Mouse (Mus musculus) spleen, adult 18-20 months (tissue): ENCODE data around the gene Opn3.

Experiments used
- DNase-seq, 2 experiments: peaks; one replicate each; pipeline ENCODE4 v3.0.0; 2022; ENCODE audit warnings: mixed read lengths in 2 of 2

Gene Opn3

DNA sequence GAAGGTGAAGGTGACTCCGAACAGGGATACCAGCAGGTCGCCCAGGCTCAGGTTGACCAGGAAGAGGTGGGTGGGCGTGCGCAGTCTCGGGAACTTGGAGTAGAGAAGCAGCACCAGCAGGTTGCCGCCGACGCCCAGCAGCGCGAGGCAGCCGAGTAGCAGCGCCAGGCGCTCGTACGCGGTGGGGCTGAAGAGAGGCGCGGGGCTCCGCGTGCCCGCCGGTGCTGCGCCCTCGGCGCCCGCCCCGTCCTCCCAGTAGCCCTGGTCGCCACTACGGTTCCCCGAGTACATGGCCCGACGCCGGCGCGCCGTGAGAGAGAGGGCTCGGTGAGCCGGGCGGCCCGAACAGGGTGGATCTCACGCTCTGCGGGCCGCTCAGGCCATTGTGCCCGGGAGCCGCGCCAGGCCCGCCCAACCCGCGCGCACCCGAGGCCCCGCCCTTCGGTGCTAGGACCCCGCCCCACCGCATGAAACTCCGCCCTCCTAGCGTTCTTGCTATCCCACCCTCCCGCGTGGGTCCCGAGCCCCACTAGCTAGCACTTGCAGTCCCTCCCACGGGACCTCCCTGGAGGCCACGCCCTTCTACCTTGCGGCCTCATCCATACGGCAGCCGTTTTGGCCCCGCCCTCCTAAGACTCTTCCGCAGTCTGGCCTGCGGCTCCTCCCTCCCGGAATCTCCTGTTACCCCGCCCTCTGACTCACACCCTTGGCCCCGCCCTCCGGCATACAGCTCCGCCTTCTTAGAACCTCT, at the start of gene Opn3, which contains the start of gene Chml:
Gene Opn3 (minus strand): TSS at position 531 of the 751 bp plus-strand sequence.
Gene Chml (minus strand): TSS at position 656 of the 751 bp plus-strand sequence.
- peak; percentile 99 for DNase-seq

DNA sequence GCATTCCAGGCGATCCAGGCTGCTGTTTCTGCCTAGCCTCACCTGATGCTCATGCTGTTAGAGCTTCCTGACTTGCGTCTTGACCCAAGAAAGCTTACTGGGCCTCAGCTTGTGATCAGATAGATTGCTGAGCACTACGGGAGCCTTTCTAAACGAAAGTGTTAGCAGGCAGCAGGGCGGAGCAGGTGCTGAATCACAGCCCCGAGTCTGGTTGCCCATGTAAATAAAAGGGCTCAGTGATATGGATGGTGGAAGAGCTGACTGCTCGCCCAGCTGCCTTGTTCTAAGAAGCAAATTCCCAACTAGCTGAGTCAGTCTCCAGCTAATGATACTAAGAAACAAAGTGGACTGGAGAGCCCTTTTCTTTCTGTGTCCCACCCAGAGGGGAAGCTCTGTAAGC, 33.2 kb upstream of the Opn3 start:
- no peak for DNase-seq

DNA sequence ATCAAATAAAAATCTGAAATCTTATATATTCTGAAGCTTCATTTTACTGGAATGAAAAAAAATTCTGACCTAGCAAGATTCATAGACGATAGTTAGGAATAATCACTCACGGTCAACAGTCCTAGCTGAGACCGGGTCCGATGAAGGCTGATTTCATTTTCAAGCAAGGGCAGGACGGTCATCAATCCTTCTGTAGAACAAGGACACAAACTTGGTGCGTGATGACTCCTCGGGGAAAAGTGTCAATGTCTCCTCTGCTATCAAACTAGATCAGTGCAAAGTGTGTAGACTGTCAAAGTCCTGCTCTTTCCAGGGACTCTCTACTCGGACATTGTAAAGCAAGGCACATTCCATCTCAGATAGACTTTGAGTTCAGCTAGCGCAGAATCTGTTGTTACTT, 24.3 kb upstream of the Opn3 start:
- no peak for DNase-seq

DNA sequence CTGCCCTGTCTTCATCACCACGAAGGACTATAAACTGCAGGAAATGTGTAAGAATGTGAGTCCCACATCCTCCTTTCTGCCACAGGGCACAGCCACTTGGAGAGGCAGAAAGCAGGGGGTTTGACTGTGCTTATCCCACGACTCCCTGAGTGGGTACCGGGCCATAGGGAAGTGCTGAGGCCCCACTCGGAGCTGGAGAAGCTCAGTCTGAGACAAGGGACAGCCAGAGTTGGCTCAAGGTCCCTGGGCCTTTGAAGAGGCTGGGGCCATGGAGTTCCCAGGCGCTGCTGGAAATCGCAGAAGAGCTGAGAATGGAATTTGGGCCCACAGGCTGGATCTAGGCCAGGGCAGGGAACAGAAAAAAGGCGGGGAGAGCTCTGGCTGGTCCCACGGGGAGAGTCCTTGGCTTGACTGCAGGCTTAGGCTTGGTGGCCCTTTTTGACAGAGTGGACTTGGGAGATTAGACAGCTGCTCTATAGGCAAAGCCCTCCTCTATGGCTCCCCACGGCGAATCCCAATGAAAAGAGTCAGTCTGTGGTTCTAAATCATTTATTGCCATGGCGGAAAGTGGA, 19.8 kb upstream of the Opn3 start:
- no peak for DNase-seq

DNA sequence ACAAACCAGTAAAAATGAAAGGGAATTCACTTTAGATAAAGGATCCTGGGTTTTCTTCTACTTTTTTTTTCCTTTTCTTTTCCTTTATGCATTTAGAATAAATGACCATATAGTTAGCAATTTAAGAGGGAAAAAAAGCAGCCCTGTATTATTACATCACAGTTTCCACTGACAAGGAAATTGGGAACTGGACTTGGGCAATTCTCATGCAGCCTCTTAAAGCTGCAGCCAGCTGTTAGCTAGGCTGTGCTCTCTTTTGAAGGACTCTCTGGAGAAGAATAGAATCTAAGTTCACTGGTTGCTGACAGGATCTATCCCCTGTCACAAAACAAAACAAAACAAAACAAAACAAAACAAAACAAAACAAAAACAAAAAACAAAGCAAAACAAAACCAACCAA, 15.4 kb upstream of the Opn3 start:
- no peak for DNase-seq

DNA sequence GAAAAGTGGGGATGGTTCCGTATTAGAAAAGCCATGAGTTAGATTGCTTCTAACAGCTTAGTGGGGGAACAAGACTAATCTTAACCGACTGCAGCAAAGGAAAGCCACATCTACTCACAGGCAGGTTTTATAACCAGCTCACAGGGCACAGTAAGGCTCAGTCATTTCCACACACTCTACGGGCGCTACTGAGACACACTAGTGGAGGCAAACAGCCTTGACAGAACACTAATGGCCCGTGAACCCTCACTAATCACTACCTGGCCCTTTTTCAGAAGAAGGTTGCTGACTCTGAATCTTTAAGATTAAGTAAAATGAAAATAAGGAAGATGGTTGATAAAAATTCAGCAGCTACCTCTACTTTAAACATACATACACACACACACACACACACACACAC, 15.0 kb upstream of the Opn3 start:
- no peak for DNase-seq

DNA sequence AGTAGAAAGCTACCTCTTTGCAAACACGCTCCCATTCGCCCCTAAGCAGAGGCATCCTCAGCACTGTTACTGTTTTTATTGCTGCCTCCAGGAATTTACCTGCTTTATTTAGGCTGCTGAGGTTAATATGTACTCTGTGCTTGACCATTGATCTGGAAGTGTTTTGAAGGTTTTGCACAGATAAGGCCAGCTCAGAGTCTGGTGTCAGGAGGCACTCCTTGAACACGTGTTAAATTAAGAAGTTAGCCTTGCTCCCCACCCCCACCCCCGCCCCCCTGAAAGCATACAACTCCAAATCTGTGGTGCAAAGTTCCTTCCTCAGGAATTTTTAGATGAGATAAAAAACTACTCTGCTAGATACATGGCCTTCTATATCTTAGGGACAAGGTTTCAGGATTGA, 8.6 kb upstream of the Opn3 start:
- no peak for DNase-seq

DNA sequence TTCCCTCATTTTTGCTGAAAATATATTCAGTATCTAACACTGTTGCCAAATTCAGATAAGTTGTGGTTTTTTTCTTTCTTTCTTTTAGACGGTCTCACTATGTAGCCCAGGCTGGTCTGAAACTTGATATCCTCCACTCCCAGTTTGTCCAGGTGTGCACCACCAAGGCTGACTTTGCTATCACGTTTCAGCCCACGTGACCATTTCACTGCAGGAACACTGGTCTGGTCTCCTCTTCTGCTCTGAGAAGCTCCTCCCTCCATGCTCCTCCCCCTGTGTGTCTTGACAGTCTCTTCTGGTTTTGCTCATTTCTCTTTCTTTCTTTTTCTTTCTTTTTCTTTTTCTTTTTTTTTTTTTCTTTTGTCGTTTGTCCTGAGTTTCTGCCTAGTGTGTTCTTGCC, 7.2 kb upstream of the Opn3 start:
- DNase-seq: no peak

DNA sequence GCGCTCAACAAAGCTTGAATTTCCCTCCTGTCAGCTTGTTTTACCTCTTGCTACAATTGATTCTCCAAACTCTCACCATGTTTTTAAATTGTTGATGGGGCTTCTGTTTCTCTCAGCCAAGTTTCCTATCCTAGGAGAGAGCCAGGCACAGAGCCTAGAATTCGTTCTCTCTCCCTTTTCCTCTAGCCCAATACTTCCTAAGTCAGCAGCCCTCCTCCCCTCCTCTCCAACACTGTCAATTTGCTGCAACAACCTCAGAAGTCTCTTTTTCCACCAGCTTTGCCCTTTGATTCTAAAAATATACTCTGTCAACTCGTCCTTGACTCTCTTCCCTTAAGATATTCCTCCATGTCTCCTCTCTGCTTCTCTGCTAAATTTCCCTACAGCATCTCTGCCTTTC, 6.8 kb upstream of the Opn3 start:
- DNase-seq: no peak

DNA sequence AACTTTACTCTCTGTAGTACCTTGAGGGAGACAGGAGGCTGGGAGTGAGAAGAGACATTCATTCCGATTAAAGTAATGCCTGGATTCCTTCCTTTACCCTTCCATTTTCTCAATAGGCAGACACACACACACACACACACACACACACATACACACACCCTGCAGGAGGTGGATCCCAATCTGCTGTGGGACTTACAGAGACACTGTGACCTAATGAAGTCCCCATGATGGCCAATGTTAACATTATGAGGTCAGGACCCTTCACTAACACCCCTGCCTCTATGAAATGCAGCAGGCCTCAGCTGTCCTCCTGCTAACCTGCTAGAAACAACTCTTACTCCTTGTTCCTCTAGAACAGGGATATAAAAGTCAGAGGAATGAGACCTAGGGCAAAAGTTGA, 5.7 kb upstream of the Opn3 start, which contains the start of gene Wdr64:
Gene Wdr64 (plus strand): TSS at position 301 of the 400 bp plus-strand sequence.
- no peak for DNase-seq

DNA sequence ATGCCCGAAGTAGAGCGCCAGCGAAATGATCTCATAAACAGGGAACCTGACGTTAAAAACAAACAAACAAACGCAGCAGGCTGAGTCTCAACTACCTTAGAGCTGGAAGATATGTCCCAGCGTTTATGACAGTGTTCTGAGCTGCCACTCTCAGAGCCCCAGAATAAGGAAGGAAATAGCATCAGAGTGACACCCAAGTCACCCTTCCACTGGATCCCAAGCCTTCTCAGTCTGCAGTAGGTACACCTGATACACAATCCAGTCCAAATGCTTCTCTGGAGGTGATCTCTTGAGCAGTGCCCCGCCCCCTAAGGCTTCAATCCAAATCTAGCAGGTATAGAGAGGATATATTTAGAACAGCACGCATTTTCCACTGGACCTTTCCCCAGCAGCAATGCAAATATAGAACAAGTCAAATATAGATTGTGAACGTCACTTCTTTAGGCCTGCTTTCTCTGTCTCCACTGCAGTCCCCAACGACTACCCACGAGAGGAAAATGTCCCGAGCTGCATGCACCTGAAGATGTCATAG, 919 bp upstream of the Opn3 start:
- DNase-seq: peak; percentile 5 to 25

DNA sequence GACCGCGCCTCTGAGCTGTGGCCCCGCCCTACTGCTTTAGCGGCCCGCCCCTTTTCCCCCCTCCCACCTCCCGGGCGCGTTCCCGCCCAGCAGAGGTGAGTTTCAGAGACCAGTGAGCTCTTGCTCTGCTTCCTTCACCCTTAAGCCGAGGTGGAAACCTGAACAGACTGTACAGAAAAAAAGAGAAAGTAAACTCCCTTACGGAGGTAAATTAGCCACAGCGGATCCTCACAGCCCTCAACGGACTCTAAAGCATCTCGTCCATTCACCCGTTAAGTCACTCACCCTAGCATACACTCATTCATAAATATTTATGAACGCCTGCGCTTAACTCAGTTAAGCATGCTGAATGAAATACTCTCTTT, 403 bp upstream of the Opn3 start:
- DNase-seq: no peak

DNA sequence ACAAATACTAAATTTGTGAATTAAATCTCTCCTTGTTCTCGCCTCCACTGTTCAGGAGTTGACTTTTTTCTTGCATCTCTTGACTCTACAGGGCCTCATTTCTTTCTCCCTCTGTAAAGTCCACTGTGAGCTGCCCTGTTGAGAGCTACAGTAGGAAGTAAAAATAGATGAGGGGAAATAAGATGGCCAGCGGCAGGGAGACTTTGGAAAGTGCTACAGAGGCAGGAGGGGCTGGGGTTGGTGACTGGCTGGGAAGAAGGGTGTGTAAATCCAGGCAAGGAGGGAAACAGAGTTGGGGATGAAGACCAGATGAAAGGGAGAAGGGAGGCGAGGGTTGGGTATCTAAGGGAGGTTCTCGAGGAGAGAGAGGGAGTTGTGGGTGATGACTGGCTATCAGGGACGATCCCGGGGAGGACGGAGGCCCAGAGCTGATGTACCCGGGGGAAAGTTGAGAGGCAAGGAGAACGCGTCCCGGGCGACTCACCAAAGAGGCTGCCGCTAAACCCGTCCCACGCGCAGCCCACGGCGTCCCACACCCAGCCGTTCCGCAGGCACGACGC, 810 bp downstream of the Opn3 start:
- DNase-seq: peak in 1 of 2 experiments; percentile 16

DNA sequence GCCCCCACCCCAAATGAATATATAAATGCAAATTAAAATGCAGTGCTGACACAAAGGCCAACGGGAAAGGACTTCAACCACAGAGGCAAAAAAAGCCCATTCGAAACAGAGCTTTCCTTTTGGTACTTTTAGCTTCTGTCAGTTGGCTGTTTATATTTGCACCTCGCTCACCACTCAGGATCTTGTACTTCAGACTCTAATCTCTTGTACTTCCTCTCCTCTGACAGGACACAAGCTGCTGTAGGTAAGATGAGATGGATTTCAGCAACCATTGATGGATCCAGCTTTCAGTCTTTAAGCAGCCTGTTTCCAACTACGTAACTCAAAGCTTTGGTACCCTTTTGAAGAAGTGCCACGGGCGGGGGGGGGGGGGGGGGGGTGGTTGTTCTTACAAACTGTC, 11.6 kb downstream of the Opn3 start:
- DNase-seq: no peak

DNA sequence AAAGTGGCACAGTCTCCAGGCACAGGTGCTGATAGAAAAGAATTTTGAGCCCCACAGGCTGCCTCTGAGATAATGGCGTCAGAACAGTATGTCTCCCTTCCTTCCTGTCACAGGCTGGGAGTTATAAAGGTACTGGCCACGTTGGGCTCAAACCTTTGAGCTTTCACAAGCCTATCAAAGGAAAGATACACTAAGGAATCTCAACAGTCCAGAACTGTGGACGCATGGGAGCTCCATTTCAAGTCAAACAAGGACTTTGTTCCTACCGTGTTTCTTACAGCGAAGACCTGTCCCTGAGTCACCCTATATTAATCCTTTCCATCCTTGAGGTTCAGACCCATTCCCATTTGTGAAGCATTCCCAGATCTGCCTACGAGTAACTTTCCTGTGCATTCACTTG, 15.1 kb downstream of the Opn3 start:
- DNase-seq: no peak

DNA sequence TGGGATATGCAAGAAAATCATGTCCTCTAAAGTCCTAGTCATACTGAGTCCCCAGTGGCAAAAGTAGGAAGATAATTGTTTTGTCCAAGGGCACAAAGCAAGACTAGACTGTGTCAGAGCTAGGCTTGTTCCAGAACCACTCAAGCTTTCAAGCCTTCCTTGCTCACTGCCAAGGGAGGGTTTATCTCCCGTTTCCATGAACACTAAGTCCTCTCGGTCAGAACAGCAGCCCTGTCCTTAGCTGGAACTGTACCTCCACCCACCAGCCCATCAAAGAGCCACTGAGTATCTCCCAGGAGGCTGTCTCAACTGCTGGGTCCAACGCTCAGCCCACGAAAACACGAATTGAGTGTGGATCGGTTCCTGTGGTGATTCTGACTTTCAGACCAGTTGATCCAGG, 17.5 kb downstream of the Opn3 start:
- DNase-seq: no peak

DNA sequence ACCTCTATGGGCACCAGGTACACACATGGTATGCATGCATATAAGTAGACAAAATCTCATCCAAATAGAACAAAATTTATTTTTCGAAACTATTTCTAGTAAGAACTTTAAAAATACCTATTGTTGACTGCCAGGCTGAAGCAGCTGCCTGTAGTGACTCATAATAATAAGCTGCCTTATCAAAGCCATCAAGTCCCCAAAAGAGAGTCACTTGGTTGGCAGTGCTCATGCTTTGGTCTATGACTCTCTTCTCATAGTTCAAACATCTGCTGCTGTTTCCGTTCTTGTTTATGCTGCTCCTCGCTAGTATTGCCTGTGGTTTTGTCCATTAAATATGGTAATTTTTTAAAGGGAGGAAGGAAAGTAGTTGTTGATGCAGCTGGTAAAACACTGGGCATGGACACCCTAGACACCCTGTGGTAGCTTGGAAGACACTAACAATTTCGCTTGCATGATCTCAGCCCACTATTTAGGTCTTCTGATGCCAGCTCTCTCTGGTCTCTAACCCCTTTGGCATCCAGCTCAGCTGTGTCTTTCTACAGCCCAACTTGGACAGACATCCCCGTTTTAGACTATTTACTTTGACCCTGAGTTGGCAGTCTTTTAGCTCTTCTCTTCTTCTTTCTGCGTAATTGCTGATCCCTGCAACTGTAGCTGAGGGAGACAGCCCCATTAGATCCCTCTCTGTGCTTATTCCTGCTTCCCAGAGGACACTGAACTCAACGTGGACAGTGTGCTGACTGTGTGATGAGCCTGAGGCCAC, 18.8 kb downstream of the Opn3 start:
- no peak for DNase-seq

DNA sequence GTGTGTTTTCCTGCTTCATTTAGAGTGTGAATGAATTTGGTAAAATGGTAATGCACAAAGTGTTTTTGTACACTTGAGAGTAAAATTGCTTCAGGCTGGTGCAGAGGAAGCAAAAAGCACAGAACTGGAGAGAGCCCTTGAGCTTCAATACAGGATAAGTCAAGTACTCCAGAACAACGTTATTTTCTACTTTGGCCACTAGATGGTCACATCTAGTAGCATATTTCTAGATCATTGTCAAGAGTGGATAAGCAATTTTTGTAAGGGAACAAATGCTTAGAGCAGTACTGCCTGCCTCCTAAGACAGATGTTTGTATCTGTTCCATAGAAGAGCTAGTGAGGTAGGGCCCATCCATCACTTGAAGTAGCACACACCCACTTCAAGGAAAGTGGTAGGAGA, 20.9 kb downstream of the Opn3 start:
- no peak for DNase-seq

DNA sequence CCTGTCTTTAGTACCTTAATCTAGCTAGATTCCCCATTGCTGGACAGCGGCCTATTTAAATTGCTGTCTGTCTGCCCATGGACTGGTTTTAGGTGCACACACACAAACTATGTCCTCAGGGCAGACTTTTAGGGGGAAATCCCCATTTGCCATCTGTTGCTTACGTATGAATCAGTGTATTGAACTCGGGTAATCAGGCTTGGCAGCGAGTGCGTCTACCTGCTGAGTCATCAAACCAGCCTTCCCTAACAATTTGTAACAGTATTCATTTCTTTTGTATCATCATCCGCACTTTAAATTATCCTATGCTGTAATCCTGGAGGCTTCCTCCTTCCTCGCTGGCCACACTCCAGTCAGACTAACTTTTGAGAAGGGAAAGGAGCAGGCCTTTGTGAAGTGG, 22.5 kb downstream of the Opn3 start:
- no peak for DNase-seq

DNA sequence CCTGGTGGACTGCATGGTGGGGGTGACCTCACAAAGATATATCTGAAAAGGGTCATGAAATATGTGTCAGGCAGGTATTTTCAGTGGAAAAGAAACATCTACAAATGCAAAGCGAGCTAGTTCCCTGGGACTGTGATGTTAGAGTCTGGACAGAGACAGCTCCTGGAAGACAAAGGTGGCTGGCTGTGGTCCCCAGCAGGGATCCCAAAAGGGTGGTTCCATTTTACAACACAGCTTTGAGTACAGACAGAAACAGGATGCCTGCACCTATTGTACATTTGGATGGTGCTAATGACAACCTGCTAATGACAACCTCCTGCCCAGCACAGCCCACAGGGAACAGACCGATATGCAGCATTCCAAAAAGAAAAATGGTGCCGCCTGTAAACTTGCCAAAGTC, 23.1 kb downstream of the Opn3 start:
- no peak for DNase-seq

DNA sequence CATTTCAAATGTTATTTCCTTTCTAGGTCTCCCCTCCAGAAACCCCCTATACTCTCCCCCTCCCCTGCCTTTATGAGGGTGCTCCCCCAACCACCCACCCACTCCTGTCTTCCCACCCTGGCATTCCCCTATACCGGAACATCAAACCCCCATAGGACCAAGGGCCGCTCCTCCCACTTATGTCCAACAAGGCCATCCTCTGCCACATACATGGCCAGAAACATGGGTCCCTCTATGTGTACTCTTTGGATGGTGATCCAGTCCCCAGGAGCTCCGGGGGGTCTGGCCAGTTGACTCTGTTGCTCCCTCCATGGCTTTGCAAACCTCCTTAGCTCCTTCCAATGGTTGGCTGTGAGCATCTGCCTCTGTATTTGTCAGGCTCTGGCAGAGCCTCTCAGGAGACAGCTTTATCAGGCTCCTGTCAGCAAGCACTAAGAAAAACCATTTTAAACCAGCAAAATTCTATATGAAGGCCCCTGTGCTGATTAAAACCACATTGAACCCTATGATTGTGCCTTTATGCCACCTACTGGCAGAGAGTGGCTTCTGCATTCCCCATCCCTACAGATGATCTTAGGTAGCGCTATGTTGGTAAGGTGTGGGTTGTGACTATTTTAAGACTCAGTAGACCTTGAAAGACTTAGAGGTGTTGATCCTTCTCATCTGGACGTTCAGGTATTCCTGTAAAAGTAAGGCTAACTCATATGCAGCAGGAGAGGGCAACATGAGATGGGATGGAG, 23.7 kb downstream of the Opn3 start:
- peak; percentile 10 to 43 for DNase-seq

DNA sequence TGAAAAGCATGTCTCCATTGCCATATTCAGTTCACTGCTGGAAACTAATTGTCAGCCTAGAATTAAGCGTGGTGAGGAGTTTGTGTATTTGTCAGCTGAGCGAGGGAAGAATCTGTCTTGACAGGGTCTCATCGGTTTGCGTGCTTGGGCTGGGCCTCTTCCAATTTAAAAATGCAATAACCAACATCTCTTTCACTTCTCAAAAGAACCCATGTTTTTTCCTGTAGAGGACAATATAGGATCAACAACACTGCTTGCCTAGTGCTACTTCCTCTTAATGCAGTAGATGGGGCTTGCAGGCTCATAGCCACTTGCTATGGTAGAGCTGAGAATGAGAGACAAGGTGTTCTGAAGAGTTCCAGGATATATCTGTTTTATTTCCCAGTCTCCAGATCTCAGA, 32.7 kb downstream of the Opn3 start:
- no peak for DNase-seq

DNA sequence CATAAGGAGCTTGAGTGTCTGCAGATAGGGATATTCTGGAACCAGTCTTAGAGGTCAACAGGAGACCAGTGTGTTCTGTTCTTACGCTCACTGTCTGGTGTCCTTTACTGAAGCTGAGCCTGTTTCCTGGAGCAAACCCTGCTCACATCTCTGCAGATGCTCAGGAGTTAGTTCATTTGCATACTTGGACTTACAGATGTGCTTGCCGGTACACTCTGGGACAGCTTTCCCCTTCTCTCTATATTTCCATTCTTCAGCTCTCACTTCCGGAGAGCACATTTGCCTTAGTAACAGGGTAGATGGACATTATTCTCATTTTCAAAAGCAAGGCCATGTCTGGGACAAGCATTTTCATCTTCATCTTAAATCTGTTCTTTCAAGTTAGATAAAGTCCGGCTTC, 44.0 kb downstream of the Opn3 start:
- DNase-seq: no peak
